Mouse (Mus musculus) CH12.LX (cell line): ENCODE data around the gene Skap1. TPM values are rescaled to one million over a fixed set of nuclear protein-coding genes. Genes with fewer than 3 reads are reported as not detected.

Experiments used
- DNase-seq: peaks from one replicate; pipeline ENCODE4 v3.0.0-alpha.2; 2013; ENCODE audit errors: extremely low read depth
- H3K27ac ChIP-seq: 2 replicates; pipeline ENCODE4 v1.5.1; 2012; ENCODE audit warnings: low read depth, mild to moderate bottlenecking, control low read depth, moderate library complexity; ENCODE audit not compliant: insufficient read depth
- H3K27me3 ChIP-seq: replicated peaks from 2 replicates; pipeline ENCODE3; 2012; ENCODE audit warnings: inconsistent platforms
- H3K36me3 ChIP-seq, 2 experiments: replicated peaks in 1 of 2; 2 replicates each; pipeline versions ENCODE3 to v1.6.1; 2012; ENCODE audit warnings: inconsistent platforms in 1 of 2, low read length in 1 of 2, mild to moderate bottlenecking in 1 of 2, mixed read lengths in 1 of 2, moderate library complexity in 1 of 2; ENCODE audit not compliant: control insufficient read depth in 1 of 2, insufficient read depth in 1 of 2
- H3K4me1 ChIP-seq, 2 experiments: 2 replicates each; pipeline ENCODE4 v1.6.1; 2012; ENCODE audit warnings: inconsistent platforms in 1 of 2, moderate library complexity in 1 of 2; ENCODE audit not compliant: insufficient read depth in 2 of 2, control insufficient read depth in 1 of 2
- H3K4me2 ChIP-seq: 2 replicates; pipeline ENCODE4 v1.6.1; 2012; ENCODE audit warnings: low read depth, mild to moderate bottlenecking, control low read depth; ENCODE audit not compliant: poor library complexity, insufficient read depth, severe bottlenecking
- H3K4me3 ChIP-seq, 3 experiments: fragments of 150-350 bp in 1 of 3; sonication (generic) in 1 of 3; replicated peaks in 1 of 3; 2 replicates each; pipeline versions ENCODE3 to v1.5.1; 2011 to 2012; ENCODE audit warnings: low read depth in 2 of 3, low read length in 2 of 3, mild to moderate bottlenecking in 2 of 3, moderate library complexity in 2 of 3, control low read depth in 1 of 3, improper control_type of control experiment in 1 of 3, inconsistent platforms in 1 of 3, mixed read lengths in 1 of 3; ENCODE audit not compliant: poor library complexity in 1 of 3
- H3K79me2 ChIP-seq: replicated peaks from 2 replicates; pipeline ENCODE4 v1.6.1; 2012; ENCODE audit warnings: mild to moderate bottlenecking, moderate library complexity; ENCODE audit not compliant: control insufficient read depth, poor library complexity, insufficient read depth, severe bottlenecking; ENCODE audit errors: extremely low read depth
- H3K9ac ChIP-seq: 2 replicates; pipeline ENCODE4 v1.6.1; 2012; ENCODE audit warnings: low read depth, mild to moderate bottlenecking, control low read depth, moderate library complexity; ENCODE audit not compliant: insufficient read depth
- H3K9me3 ChIP-seq: replicated peaks from 2 replicates; pipeline ENCODE3; 2012; ENCODE audit warnings: low read length, inconsistent platforms, mixed read lengths
- BHLHE40 ChIP-seq: IDR thresholded peaks from 2 replicates; pipeline ENCODE4 v1.6.1; 2011; ENCODE audit warnings: mild to moderate bottlenecking, low read depth, low read length, improper control_type of control experiment
- CHD1 ChIP-seq: IDR thresholded peaks from 2 replicates; pipeline ENCODE4 v1.6.1; 2012; ENCODE audit warnings: low read depth, low read length, improper control_type of control experiment, inconsistent platforms
- CHD2 ChIP-seq: IDR thresholded peaks from 2 replicates; pipeline ENCODE4 v1.6.1; 2011; ENCODE audit warnings: low read length, improper control_type of control experiment
- CTCF ChIP-seq, 2 experiments: IDR thresholded peaks in 1 of 2; conservative IDR thresholded peaks in 1 of 2; 2 replicates each; pipeline ENCODE4 v1.5.1; 2011 to 2012; ENCODE audit warnings: low read depth in 2 of 2, low read length in 2 of 2, improper control_type of control experiment in 1 of 2, inconsistent platforms in 1 of 2, mild to moderate bottlenecking in 1 of 2, moderate library complexity in 1 of 2
- MAX ChIP-seq: IDR thresholded peaks from 2 replicates; pipeline ENCODE4 v1.6.1; 2011; ENCODE audit warnings: low read length, improper control_type of control experiment
- MAZ ChIP-seq: IDR thresholded peaks from 2 replicates; pipeline ENCODE4 v1.6.1; 2012; ENCODE audit warnings: low read depth, mild to moderate bottlenecking, inconsistent platforms, low read length, improper control_type of control experiment, moderate library complexity
- MEF2A ChIP-seq: IDR thresholded peaks from 2 replicates; pipeline ENCODE4 v1.6.1; 2014; ENCODE audit warnings: low read depth, mild to moderate bottlenecking, inconsistent platforms, low read length, improper control_type of control experiment, borderline replicate concordance
- MYC ChIP-seq: IDR thresholded peaks from 2 replicates; pipeline ENCODE4 v1.6.1; 2011; ENCODE audit warnings: low read depth, mild to moderate bottlenecking, improper control_type of control experiment, low read length
- POLR2A ChIP-seq: IDR thresholded peaks from 2 replicates; pipeline ENCODE4 v1.6.1; 2011; ENCODE audit warnings: low read depth, mild to moderate bottlenecking, improper control_type of control experiment, low read length
- POLR2AphosphoS2 ChIP-seq: IDR thresholded peaks from 2 replicates; pipeline ENCODE4 v1.6.1; 2011; ENCODE audit warnings: low read depth, low read length, improper control_type of control experiment
- RAD21 ChIP-seq: IDR thresholded peaks from 2 replicates; pipeline ENCODE4 v1.6.1; 2011; ENCODE audit warnings: low read depth, mild to moderate bottlenecking, low read length, improper control_type of control experiment, moderate library complexity
- USF1 ChIP-seq: IDR thresholded peaks from 2 replicates; pipeline ENCODE4 v1.6.1; 2014; ENCODE audit warnings: low read depth, mild to moderate bottlenecking, inconsistent platforms, low read length, improper control_type of control experiment
- ZMIZ1 ChIP-seq: IDR thresholded peaks from 2 replicates; pipeline ENCODE4 v1.6.1; 2012; ENCODE audit warnings: low read depth, mild to moderate bottlenecking, inconsistent platforms, low read length, improper control_type of control experiment
- ZNF384 ChIP-seq: IDR thresholded peaks from 2 replicates; pipeline ENCODE4 v1.6.1; 2012; ENCODE audit warnings: low read depth, low read length, improper control_type of control experiment, inconsistent platforms
- dilution Hi-C: fragments of 300-500 bp; cut with MboI; formaldehyde crosslinking; loops from 2 replicates; pipeline ENCODE4 v1.14.3; 2020; ENCODE audit warnings: low sequenced_read_pairs; ENCODE audit not compliant: extremely low pct_unique_long_range_greater_than_20kb, extremely low pct_ligation_motif_present
- in situ Hi-C: fragments of 300-500 bp; cut with MboI; formaldehyde crosslinking; loops from 3 replicates; pipeline ENCODE4 v1.14.3; 2019; ENCODE audit warnings: low sequenced_read_pairs, low pct_ligation_motif_present, low pct_unique_long_range_greater_than_20kb, mixed read lengths
- polyA plus RNA-seq: library from polyadenylated mRNA; unstranded; fragments of >175 nt; gene quantifications from 2 replicates; pipeline ENCODE4 v1.2.1, GENCODE M21; 2012; ENCODE audit warnings: low read depth; ENCODE audit not compliant: insufficient read length
- total RNA-seq, 2 experiments: library from RNA; depleted of rRNA; stranded (reverse); fragments of 300-350 nt in 1 of 2; fragments of >200 nt in 1 of 2; gene quantifications; 2 replicates each; pipeline ENCODE4 v1.2.3; 2012 to 2014

Gene Skap1
- total and polyA plus RNA-seq, 3 experiments = not detected

DNA sequence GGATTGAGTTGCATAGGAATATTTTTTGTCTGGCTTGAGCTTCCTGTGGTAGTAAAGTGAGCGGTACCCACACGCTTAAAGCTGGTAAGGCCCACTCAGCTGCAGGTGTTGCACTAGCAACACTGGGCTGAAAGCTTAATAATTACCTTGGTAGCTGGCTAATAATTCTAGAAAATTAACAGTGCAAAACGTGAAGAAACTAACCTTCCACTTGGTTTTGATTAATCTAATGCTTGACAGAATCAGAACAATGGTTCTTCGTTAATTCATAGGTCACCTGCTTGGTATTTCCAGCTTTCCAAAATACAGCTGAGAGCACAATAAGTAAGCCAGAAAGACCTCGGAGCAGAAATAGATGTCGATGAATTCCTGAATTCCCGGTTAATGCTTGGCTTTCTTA is 78.2 kb downstream of the Skap1 start:
- Histone ChIP-seq H3K27ac (no peak overlapping the region), H3K9ac (no peak overlapping the region), H3K27me3 (peaks cover 69% of the 10 kb centered on the region), H3K4me2 (no peak overlapping the region), H3K79me2 (no peaks in the 10 kb centered on the region), H3K36me3 (no peaks in the 10 kb centered on the region), H3K4me1 (no peaks in the 10 kb centered on the region), H3K9me3 (no peaks in the 10 kb centered on the region), H3K4me3 (no peak overlapping the region)
- in situ Hi-C loops (loop anchor here (25.0 kb wide), 1 partner anchor 230 kb away; the partner anchor contains the start of genes Hoxb3, Hoxb4 and Hoxb5), dilution Hi-C loops (no loop called here)
- no peak for TF ChIP-seq RAD21
- DNase-seq = no peak

DNA sequence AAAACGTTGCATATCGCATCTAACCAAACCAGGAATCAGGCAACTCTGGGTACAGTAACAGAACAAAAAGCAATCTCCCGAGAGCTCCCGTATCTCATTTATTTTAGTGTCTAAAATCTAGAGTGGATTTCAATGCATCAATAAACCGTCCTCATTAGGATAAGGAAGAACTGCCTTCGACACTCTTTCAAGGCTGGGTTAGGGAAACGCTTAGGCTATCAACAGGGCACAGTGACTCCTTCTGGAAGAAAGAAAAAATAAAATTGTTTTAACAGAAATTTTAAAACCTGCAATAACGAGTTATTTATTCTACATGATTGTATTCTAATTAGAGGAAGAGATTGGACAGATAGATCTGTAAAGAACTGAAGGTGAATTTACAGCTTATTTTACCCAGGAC is 82.0 kb downstream of the Skap1 start:
- dilution Hi-C loops = no loop called here

DNA sequence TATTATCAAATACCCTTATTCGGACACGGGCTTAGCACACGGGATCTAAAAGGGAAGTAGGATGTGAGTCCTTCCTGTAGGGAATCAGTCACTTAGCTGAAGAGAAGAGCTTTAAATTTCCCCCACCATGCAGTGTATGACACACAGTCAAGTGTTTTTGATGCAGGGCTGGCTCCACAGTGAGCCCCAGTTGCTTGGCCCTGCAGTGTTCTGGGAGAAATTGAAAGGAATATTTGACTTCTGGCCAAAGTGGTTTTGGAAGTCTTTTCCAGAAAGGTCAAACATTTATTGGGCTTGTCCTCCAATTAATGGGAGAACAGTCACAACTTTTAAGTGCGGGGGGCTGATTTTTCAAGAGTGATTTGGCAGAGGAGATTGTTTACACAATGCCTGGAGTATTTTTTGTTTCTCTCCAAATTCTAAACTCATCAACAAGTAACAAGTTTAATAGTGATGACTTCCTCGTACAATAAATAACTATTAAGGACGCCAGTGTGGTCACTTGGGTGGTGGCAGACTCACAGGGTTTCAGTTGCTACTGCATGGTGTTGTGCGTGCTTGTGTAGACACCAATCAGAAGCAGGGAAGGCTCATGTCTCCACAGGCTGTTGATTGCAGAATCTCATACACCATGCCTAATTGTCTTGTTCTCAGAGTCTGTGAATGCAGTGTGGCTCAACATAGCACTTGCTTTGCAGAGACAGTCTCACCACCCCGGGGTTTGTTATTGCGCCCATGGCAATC is 86.7 kb downstream of the Skap1 start:
- Histone ChIP-seq H3K4me3 (no peak overlapping the region), H3K79me2 (no peaks in the 10 kb centered on the region), H3K36me3 (no peaks in the 10 kb centered on the region), H3K4me1 (no peaks in the 10 kb centered on the region), H3K27ac (no peak overlapping the region), H3K4me2 (no peak overlapping the region), H3K9me3 (no peaks in the 10 kb centered on the region), H3K9ac (no peak overlapping the region), H3K27me3 (peaks cover 37% of the 10 kb centered on the region)
- in situ Hi-C loops = loop anchor here (25.0 kb wide), 1 partner anchor 311 kb away; no protein-coding TSS in a partner anchor
- DNase-seq = no peak
- dilution Hi-C loops = no loop called here
- TF ChIP-seq USF1 (no peak), CHD2 (no peak), MAZ (no peak), POLR2A (no peak), CHD1 (no peak), ZNF384 (no peak), POLR2AphosphoS2 (no peak), CTCF (conservative IDR thresholded peaks at IDR 0.05 in 1 of 2, IDR thresholded peaks at IDR 0.05 in 1 of 2; ENCODE audit: low read depth in 2 of 2, low read length in 2 of 2) (no peak), RAD21 (no peak), MYC (no peak), BHLHE40 (no peak), MEF2A (no peak), MAX (no peak)

More for the DNA sequence above, 82.0 kb downstream of the Skap1 start:
- no peak overlapping the region for H3K4me3 ChIP-seq
- no peak overlapping the region for H3K27ac ChIP-seq
- no peaks in the 10 kb centered on the region for H3K36me3 ChIP-seq
- no peaks in the 10 kb centered on the region for H3K4me1 ChIP-seq
- DNase-seq = no peak
- TF ChIP-seq CTCF (conservative IDR thresholded peaks at IDR 0.05 in 1 of 2, IDR thresholded peaks at IDR 0.05 in 1 of 2; ENCODE audit: low read depth in 2 of 2, low read length in 2 of 2) (peak in 1 of 2 experiments; percentile 27; a peak in 1 of 4 replicates), MEF2A (no peak), ZMIZ1 (no peak)
- in situ Hi-C loops = loop anchor here (25.0 kb wide), 1 partner anchor 234 kb away; the partner anchor contains the start of genes Hoxb3, Hoxb4 and Hoxb5
- H3K9me3 ChIP-seq = no peaks in the 10 kb centered on the region
- H3K79me2 ChIP-seq = no peaks in the 10 kb centered on the region
- H3K27me3 ChIP-seq = peaks cover 45% of the 10 kb centered on the region
- no peak overlapping the region for H3K9ac ChIP-seq
- 0 out of 2 replicates have a peak overlapping the region, but pooled peaks have one; percentile 2 for H3K4me2 ChIP-seq
